Mouse (Mus musculus) liver, embryonic 14.5 days (tissue): ENCODE results near the gene Ttc38.

Experiments
- CTCF ChIP-seq: IDR thresholded peaks from 2 replicates; pipeline ENCODE4 v1.5.1; 2016; ENCODE audit warnings: antibody characterized with exemption, low read depth, control low read depth
- EP300 ChIP-seq: IDR thresholded peaks from 2 replicates; pipeline ENCODE4 v1.6.1; 2016; ENCODE audit warnings: antibody characterized with exemption, low read depth

DNA sequence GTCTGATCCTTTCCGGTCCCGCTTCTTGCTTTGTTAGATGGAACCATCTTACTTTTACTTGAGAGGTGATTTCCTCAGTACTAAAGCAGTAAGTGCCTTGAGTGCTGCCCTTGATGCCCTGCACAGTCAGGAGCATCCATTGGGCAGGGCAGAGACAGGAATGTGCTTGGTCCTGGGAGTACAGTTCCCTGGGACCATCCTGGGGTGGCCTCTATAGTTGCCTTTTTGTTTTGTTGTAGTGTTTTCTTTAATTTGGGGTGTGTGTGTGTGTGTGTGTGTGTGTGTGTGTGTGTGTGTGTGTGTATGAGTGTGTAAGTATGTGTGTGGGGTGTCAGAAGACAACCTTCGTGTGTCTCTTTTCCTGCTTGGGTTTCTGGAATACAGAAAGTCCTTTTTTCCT lies 47.8 kb upstream of the Ttc38 start:
- TF ChIP-seq CTCF (no peak), EP300 (no peak)
